Mouse (Mus musculus) right cerebral cortex, postnatal 10 days (tissue): ENCODE data around the gene Plch1.

Source experiments
- DNase-seq, 2 experiments: peaks; one replicate each; pipeline ENCODE4 v3.0.0; 2021; ENCODE audit warnings: low spot score in 2 of 2

Plch1 gene

GRCm38 (mm10) chr3:63899309-63899695 is at the start of gene Plch1:
Plch1 (minus strand) TSS chr3:63899472.
- DNase-seq, result peak; percentile 73 to 75

- peak; percentile 24 to 44 for DNase-seq
These were observed 42.1 kb upstream of the Plch1 start for GRCm38 (mm10) chr3:63941204-63941850.

GRCm38 (mm10) chr3:63938928-63939327 is 39.7 kb upstream of the Plch1 start:
- DNase-seq, result no peak

GRCm38 (mm10) chr3:63928878-63929859 is 29.9 kb upstream of the Plch1 start, which contains the start of gene E130311K13Rik:
E130311K13Rik (minus strand) TSS chr3:63929472.
- DNase-seq, result peak; percentile 90 to 91

GRCm38 (mm10) chr3:63919634-63920033 is 20.4 kb upstream of the Plch1 start:
- no peak for DNase-seq

- DNase-seq, result no peak
These were observed 11.0 kb upstream of the Plch1 start for GRCm38 (mm10) chr3:63910301-63910700.

GRCm38 (mm10) chr3:63905241-63905640 is 6.0 kb upstream of the Plch1 start:
- DNase-seq, result peak in 1 of 2 experiments; percentile 30

GRCm38 (mm10) chr3:63904157-63904556 is 4.9 kb upstream of the Plch1 start:
- no peak for DNase-seq

GRCm38 (mm10) chr3:63900021-63900571 is 824 bp upstream of the Plch1 start:
- peak; percentile 28 to 39 for DNase-seq

- peak; percentile 92 to 94 for DNase-seq
These were observed 527 bp downstream of the Plch1 start for GRCm38 (mm10) chr3:63898581-63899308.

- no peak for DNase-seq
These were observed 2.1 kb downstream of the Plch1 start for GRCm38 (mm10) chr3:63897177-63897576.

GRCm38 (mm10) chr3:63896303-63896702 is 3.0 kb downstream of the Plch1 start:
- no peak for DNase-seq

- DNase-seq, result no peak
These were observed 3.5 kb downstream of the Plch1 start for GRCm38 (mm10) chr3:63895786-63896185.

- DNase-seq, result no peak
These were observed 5.6 kb downstream of the Plch1 start for GRCm38 (mm10) chr3:63893677-63894076.

- DNase-seq, result no peak
These were observed 7.1 kb downstream of the Plch1 start for GRCm38 (mm10) chr3:63892154-63892553.

- DNase-seq, result no peak
These were observed 18.2 kb downstream of the Plch1 start for GRCm38 (mm10) chr3:63881065-63881464.

- no peak for DNase-seq
These were observed 20.1 kb downstream of the Plch1 start for GRCm38 (mm10) chr3:63878995-63879666.

- no peak for DNase-seq
These were observed 26.5 kb downstream of the Plch1 start for GRCm38 (mm10) chr3:63872818-63873217.

- no peak for DNase-seq
These were observed 28.0 kb downstream of the Plch1 start for GRCm38 (mm10) chr3:63871249-63871648.

GRCm38 (mm10) chr3:63868285-63868684 is 31.0 kb downstream of the Plch1 start:
- DNase-seq, result peak; percentile 60 to 72

- peak in 1 of 2 experiments; percentile 26 for DNase-seq
These were observed 34.2 kb downstream of the Plch1 start for GRCm38 (mm10) chr3:63865069-63865468.
